Mouse (Mus musculus) heart, postnatal 14 days (tissue): ENCODE data around the gene Tox3. TPM values are rescaled to one million over a fixed set of nuclear protein-coding genes. Genes with fewer than 3 reads are reported as not detected.

Experiments
- DNase-seq, 2 experiments: peaks; one replicate each; pipeline ENCODE4 v3.0.0; 2021 to 2022
- intact Hi-C: fragments of 180-260 bp; cut with DNase I; formaldehyde crosslinking; loops from one replicate; pipeline ENCODE4 v1.15.1; 2025
- total RNA-seq, 2 experiments: library from RNA; stranded (reverse); gene quantifications; 2 replicates each; pipeline ENCODE4 v1.2.3; 2021

Tox3 gene
- total RNA-seq, 2 experiments from 2014 or later, result 4.3 to 4.6 TPM

- DNase-seq, result no peak
- intact Hi-C loops, result no loop called here
These were observed 102.3 kb downstream of the Tox3 start for GRCm38 (mm10) chr8:90245828-90246227.

GRCm38 (mm10) chr8:90245187-90245586, 103.0 kb downstream of the Tox3 start:
- no peak for DNase-seq
- intact Hi-C loops, result no loop called here

- intact Hi-C loops, result no loop called here
These were observed 103.5 kb downstream of the Tox3 start for GRCm38 (mm10) chr8:90244458-90245145.

GRCm38 (mm10) chr8:90243957-90244356, 104.2 kb downstream of the Tox3 start:
- no peak for DNase-seq
- intact Hi-C loops, result no loop called here

More at GRCm38 (mm10) chr8:90244458-90245145, 103.5 kb downstream of the Tox3 start:
- peak; percentile 5 to 31 for DNase-seq

GRCm38 (mm10) chr8:90242351-90242750, 105.8 kb downstream of the Tox3 start:
- intact Hi-C loops, result no loop called here
- no peak for DNase-seq

GRCm38 (mm10) chr8:90241461-90241860, 106.7 kb downstream of the Tox3 start:
- no peak for DNase-seq
- intact Hi-C loops, result no loop called here

GRCm38 (mm10) chr8:90232501-90232900, 115.6 kb downstream of the Tox3 start:
- no peak for DNase-seq
- intact Hi-C loops, result no loop called here

- intact Hi-C loops, result no loop called here
- no peak for DNase-seq
These were observed 124.0 kb downstream of the Tox3 start for GRCm38 (mm10) chr8:90224172-90224571.

- no peak for DNase-seq
- intact Hi-C loops, result no loop called here
These were observed 138.8 kb downstream of the Tox3 start for GRCm38 (mm10) chr8:90209105-90210037.
